Mouse (Mus musculus): Measurements from ENCODE around the gene Slc11a2. TPM values are rescaled to one million over a fixed set of nuclear protein-coding genes. Genes with fewer than 3 reads are reported as not detected.
A peak's percentile ranks its signal among the peaks of the same experiment; 100 is the strongest.

Slc11a2 gene
- polyA plus RNA-seq, 1 experiment from 2014 or later, result 17.8 TPM

DNA sequence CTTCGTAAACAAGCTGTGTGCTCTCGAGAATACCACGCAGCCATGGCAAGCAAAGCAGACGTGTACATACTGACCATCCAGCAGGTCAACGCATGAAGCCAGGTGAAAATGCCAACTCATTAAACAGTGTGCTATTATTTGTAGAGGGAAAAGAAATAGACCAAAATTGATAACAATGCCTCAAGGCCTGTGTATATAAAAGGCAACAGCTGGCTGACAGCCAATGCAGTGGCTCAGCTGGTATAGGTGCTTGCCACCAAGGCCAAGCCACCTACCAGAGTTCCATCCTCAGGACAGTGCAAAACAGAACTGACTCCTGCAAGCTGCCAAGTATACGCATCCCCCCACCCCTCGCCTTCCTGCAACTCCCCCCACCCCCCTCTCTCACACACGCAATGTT lies 9.2 kb downstream of the Slc11a2 start:
- no peak for ATAC-seq (ENCODE audit: insufficient read depth)
- no peak for TF ChIP-seq CTCF (IDR thresholded peaks at IDR 0.05; ENCODE audit: low read depth)
- Histone ChIP-seq H3K4me3 (ENCODE audit: low read depth, low read length) (no peak overlapping the region), H3K27me3 (ENCODE audit: insufficient read depth, low read length) (no peaks in the 10 kb centered on the region), H3K4me1 (ENCODE audit: insufficient read depth) (no peaks in the 10 kb centered on the region), H3K36me3 (ENCODE audit: insufficient read depth) (0 out of 2 replicates have a peak, but pooled peaks cover 5% of the 10 kb centered on the region), H3K9ac (no peak overlapping the region), H3K9me3 (ENCODE audit: low read depth, low read length) (no peaks in the 10 kb centered on the region), H3K4me2 (no peak overlapping the region), H3K27ac (ENCODE audit: low read depth) (no peak overlapping the region)
- WGBS, result 72% methylated on average over 8 of the region's 8 CpGs
- DNase-seq, result no peak

DNA sequence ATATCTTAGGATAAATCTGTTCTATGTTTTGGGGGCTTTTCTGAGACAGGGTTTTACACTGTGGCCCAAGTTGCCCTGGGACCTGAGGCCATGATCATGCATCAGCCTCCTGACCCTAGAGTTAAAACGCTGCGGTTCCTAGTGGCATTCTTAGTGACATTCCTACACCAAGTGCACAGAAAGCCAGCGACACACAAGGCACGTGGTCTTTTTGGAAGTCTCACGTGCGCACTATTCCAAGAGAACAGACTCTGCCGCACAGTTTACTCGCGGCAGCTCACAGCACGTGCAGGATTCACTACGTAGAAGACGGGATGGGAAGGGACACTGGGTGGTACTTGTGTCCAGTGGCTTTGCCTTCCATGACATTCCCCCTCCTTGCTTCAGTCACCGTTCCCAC lies 9.9 kb downstream of the Slc11a2 start:
- no peaks in the 10 kb centered on the region for H3K4me1 ChIP-seq (ENCODE audit: insufficient read depth)
- no peak overlapping the region for H3K9ac ChIP-seq
- no peak for ATAC-seq (ENCODE audit: insufficient read depth)
- H3K4me2 ChIP-seq, result no peak overlapping the region
- WGBS, result 92% methylated on average over 13 of the region's 13 CpGs
- H3K36me3 ChIP-seq (ENCODE audit: insufficient read depth), result peaks cover 9% of the 10 kb centered on the region
- no peak for TF ChIP-seq CTCF (IDR thresholded peaks at IDR 0.05; ENCODE audit: low read depth)
- no peaks in the 10 kb centered on the region for H3K9me3 ChIP-seq (ENCODE audit: low read depth, low read length)
- no peak overlapping the region for H3K4me3 ChIP-seq (ENCODE audit: low read depth, low read length)
- no peak overlapping the region for H3K27ac ChIP-seq (ENCODE audit: low read depth)
- H3K27me3 ChIP-seq (ENCODE audit: insufficient read depth, low read length), result no peaks in the 10 kb centered on the region
- no peak for DNase-seq

DNA sequence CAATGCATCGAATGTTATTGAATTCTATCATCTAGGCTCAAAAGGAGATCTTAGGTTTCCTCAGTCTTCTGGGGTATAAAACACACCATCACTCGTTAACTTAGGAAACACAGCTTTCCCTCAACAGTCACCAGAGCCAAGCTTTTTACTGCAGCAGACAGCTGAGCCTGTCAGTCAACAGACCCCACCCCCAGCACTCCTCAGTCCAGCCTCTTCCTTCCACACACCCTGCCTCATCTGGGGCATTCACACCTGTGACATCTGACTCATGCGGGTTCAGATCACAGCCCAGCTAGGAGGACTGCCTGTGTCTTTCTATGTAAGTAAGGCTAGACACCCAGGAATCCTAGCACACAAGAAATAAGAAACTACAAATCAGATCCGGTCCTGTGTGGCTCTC lies 10.9 kb downstream of the Slc11a2 start:
- Histone ChIP-seq H3K4me3 (ENCODE audit: low read depth, low read length) (no peak overlapping the region), H3K9me3 (ENCODE audit: low read depth, low read length) (no peaks in the 10 kb centered on the region), H3K4me1 (ENCODE audit: insufficient read depth) (no peaks in the 10 kb centered on the region), H3K27ac (ENCODE audit: low read depth) (no peak overlapping the region), H3K36me3 (ENCODE audit: insufficient read depth) (peaks cover 18% of the 10 kb centered on the region), H3K9ac (no peak overlapping the region), H3K27me3 (ENCODE audit: insufficient read depth, low read length) (no peaks in the 10 kb centered on the region), H3K4me2 (no peak overlapping the region)
- no peak for DNase-seq
- TF ChIP-seq CTCF (IDR thresholded peaks at IDR 0.05; ENCODE audit: low read depth), result no peak
- no peak for ATAC-seq (ENCODE audit: insufficient read depth)
- 58% methylated on average over 4 of the region's 4 CpGs for WGBS

DNA sequence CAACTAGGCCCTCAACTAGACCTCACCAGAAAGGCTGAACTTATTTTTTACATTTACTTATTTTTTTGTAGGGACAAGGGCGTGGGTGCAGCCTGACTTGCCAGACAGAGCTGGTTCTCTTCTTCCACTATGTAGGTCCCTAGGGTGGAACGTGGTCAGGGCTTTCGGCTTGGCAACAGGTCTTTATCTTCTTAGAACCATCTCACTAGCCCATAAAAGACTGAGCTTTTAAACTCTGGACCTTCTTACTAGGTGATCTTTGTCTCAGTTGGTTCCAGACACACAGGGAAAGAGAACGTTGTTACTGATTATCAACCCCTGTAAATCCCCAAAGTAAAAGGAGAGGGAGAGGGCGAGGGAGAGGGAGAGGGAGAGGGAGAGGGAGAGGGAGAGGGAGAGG lies 11.6 kb downstream of the Slc11a2 start:
- Histone ChIP-seq H3K4me2 (no peak overlapping the region), H3K36me3 (ENCODE audit: insufficient read depth) (peaks cover 24% of the 10 kb centered on the region), H3K9me3 (ENCODE audit: low read depth, low read length) (no peaks in the 10 kb centered on the region), H3K4me1 (ENCODE audit: insufficient read depth) (no peaks in the 10 kb centered on the region), H3K9ac (no peak overlapping the region), H3K4me3 (ENCODE audit: low read depth, low read length) (no peak overlapping the region), H3K27me3 (ENCODE audit: insufficient read depth, low read length) (no peaks in the 10 kb centered on the region), H3K27ac (ENCODE audit: low read depth) (no peak overlapping the region)
- TF ChIP-seq CTCF (IDR thresholded peaks at IDR 0.05; ENCODE audit: low read depth), result no peak
- DNase-seq (no peak), ATAC-seq (ENCODE audit: insufficient read depth) (no peak)
- WGBS, result 78% methylated on average over 4 of the region's 5 CpGs

DNA sequence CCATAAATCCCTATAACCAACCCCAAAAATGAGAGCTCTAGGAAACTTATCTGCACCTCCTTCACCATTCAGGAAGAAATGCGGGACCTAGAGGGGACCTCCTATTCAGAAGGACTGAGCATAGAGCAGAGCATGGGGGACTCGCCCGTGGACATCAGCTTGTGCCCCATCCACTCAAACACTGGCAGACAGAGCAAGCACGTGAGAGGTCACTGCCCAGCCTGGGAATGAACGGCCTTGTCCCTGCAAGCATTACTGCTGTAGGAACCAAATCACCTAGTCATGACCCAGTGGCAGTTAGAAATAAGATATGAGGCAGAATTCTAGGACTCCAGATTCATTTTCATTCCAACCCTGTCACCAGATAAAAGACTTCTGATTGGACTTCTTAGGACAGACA lies 13.1 kb downstream of the Slc11a2 start:
- Histone ChIP-seq H3K9me3 (ENCODE audit: low read depth, low read length) (no peaks in the 10 kb centered on the region), H3K36me3 (ENCODE audit: insufficient read depth) (peaks cover 36% of the 10 kb centered on the region), H3K27ac (ENCODE audit: low read depth) (no peak overlapping the region), H3K4me2 (no peak overlapping the region), H3K4me1 (ENCODE audit: insufficient read depth) (no peaks in the 10 kb centered on the region), H3K27me3 (ENCODE audit: insufficient read depth, low read length) (no peaks in the 10 kb centered on the region), H3K9ac (no peak overlapping the region), H3K4me3 (ENCODE audit: low read depth, low read length) (no peak overlapping the region)
- no peak for DNase-seq
- WGBS, result 82% methylated on average over 5 of the region's 5 CpGs
- TF ChIP-seq CTCF (IDR thresholded peaks at IDR 0.05; ENCODE audit: low read depth), result no peak
- ATAC-seq (ENCODE audit: insufficient read depth), result no peak

DNA sequence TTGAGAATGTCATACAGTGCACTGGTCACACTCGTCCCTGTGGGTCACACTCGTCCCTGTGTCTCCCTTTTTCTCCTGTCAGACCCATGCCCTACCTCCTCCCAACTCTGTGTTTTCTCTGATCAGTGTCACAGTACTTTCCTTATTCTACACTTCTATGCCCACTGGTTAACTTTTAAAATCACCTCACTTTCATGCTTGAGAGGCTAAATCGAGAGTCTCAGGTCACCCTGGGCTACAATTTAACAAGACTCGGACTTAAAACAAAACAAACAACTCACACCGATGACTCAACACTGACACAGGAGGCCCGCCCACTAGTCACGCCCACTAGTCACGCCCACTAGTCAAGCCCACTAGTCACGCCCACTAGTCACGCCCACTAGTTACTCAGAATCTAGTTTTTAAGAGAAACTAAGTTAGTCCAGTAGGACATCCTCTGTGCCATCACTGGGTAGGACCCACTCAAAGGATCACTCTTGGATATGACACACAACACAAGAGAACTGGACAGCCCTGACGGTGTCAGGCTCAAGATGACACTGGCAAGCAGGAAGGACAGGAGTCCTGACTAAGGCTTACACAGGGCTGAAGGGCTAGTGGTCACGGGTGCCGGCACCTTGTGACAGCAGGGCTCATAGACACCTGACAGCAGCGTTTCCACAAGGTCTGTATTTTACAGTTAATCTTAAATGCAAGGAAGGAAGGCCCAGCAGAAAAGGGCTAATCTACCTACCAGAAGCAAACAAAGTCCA lies 13.8 kb downstream of the Slc11a2 start:
- ATAC-seq (ENCODE audit: insufficient read depth), result no peak
- peak; percentile 56 for DNase-seq
- no peak for TF ChIP-seq CTCF (IDR thresholded peaks at IDR 0.05; ENCODE audit: low read depth)

DNA sequence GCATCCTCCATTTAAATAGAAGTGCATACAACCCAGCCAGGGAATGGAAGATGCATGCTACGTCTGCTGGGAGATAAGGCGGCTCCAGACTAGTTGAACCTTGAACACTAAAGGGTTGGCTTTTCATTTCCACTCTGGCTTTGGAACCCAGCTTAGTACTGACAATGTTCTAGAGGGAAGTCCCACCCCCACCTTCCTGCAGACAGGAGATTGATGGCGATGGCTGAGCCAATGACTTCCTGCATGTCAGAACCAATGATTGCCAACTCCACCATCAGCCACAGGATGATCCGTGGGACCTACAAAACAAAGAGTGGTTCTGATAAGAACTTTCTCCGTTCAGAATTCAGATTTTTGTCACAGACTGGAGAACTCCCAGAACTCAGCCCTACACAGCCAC lies 18.8 kb downstream of the Slc11a2 start:
- Histone ChIP-seq H3K4me3 (ENCODE audit: low read depth, low read length) (no peak overlapping the region), H3K9ac (no peak overlapping the region), H3K27me3 (ENCODE audit: insufficient read depth, low read length) (no peaks in the 10 kb centered on the region), H3K9me3 (ENCODE audit: low read depth, low read length) (no peaks in the 10 kb centered on the region), H3K36me3 (ENCODE audit: insufficient read depth) (peaks cover 82% of the 10 kb centered on the region), H3K27ac (ENCODE audit: low read depth) (no peak overlapping the region; the same call in 1 of the 2 replicates), H3K4me2 (no peak overlapping the region), H3K4me1 (ENCODE audit: insufficient read depth) (no peaks in the 10 kb centered on the region)
- WGBS, result 71% methylated on average over 5 of the region's 5 CpGs
- DNase-seq (no peak), ATAC-seq (ENCODE audit: insufficient read depth) (no peak)
- TF ChIP-seq CTCF (IDR thresholded peaks at IDR 0.05; ENCODE audit: low read depth), result no peak

More for the DNA sequence above, 13.8 kb downstream of the Slc11a2 start:
- Histone ChIP-seq H3K9me3 (ENCODE audit: low read depth, low read length) (no peaks in the 10 kb centered on the region), H3K9ac (no peak overlapping the region; the same call in 1 of the 2 replicates), H3K4me2 (no peak overlapping the region), H3K36me3 (ENCODE audit: insufficient read depth) (peaks cover 37% of the 10 kb centered on the region), H3K4me1 (ENCODE audit: insufficient read depth) (no peaks in the 10 kb centered on the region), H3K27me3 (ENCODE audit: insufficient read depth, low read length) (no peaks in the 10 kb centered on the region), H3K27ac (ENCODE audit: low read depth) (no peak overlapping the region; the same call in 1 of the 2 replicates), H3K4me3 (ENCODE audit: low read depth, low read length) (no peak overlapping the region)
- WGBS, result 53% methylated on average over 14 of the region's 14 CpGs

All from lung, embryonic 14.5 days (tissue).